Mouse (Mus musculus) liver, adult (tissue): ENCODE data around the gene Efs.

Source experiments
- GATA4 ChIP-seq: IDR thresholded peaks from 2 replicates; pipeline ENCODE4 v1.6.1; 2014; ENCODE audit warnings: mild to moderate bottlenecking, low read length; ENCODE audit not compliant: insufficient replicate concordance

The Efs gene

GRCm38 (mm10) chr14:54951587-54951986 lies 25.7 kb upstream of the Efs start:
- no peak for TF ChIP-seq GATA4

GRCm38 (mm10) chr14:54950493-54950892 lies 24.6 kb upstream of the Efs start:
- TF ChIP-seq GATA4: no peak

DNA sequence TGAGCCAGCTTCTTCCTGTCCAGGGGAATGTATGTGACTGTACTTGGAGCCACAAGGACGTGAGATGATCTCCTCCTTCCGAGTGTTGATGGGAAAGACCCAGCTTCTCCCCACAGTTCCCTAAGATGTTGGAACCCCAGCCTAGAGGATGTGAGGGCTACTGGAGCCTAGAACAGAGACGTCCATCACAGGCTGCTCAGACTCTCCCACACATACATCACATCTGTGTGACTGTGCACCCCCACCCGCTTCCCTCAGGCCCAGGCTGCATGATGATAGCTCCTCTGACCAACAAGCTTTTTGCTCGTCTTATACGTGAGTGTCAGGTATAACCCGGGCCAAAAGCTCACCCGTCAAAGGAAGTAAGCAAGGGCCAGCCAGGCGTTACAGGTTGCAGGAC lies 22.9 kb upstream of the Efs start:
- TF ChIP-seq GATA4: no peak

- no peak for TF ChIP-seq GATA4
Observed at GRCm38 (mm10) chr14:54945975-54946704, 20.2 kb upstream of the Efs start.

GRCm38 (mm10) chr14:54944939-54945338 lies 19.0 kb upstream of the Efs start:
- TF ChIP-seq GATA4: no peak

- no peak for TF ChIP-seq GATA4
Observed at GRCm38 (mm10) chr14:54943971-54944370, 18.0 kb upstream of the Efs start.

- TF ChIP-seq GATA4: no peak
Observed at GRCm38 (mm10) chr14:54942479-54942878, 16.6 kb upstream of the Efs start.

DNA sequence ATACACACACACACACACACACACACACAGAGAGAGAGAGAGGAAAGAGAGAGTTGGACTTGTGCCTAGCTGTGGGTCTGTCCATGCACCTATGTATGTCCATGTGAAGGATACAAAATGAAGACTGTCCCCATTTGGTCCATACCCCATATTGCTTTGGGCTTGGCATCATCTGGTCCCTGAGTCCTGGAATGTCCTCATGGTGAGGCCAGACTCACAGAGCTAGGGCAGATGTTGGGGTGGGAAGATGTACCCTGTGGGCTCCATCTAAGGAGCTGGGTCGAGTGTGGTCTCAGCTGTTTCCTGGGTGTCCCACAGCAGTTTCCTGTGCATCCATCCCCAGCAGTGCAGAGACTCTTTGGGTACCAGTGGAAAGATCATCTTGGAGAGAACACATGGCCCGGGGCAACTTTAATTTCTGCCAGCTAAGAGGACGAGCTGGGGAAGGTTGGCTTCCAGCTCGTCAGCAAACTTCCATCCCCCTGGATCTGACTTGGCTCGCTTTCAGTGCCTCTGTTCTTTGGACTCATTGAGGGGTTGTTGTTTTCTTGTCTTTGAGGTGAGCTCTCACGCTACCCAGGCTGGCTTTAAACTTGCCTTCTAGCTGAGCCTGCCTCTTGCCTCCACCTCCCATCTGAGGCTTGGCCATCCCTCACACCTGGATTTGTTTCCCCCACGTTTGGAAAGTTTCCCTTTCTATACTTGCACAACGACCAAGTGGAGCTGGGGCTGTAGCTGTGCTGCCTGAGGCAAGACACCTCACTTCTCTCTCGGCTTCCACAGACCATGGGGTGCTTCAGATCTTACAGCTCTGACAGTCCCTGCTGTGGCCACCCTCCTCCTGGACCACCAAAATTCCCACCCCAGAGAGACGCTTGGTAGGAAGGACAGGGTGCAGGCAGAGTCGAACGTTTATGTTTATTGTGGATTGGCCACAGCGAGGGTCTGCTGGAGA lies 15.4 kb upstream of the Efs start:
- no peak for TF ChIP-seq GATA4

- TF ChIP-seq GATA4: no peak
Observed at GRCm38 (mm10) chr14:54940176-54940530, 14.2 kb upstream of the Efs start.

DNA sequence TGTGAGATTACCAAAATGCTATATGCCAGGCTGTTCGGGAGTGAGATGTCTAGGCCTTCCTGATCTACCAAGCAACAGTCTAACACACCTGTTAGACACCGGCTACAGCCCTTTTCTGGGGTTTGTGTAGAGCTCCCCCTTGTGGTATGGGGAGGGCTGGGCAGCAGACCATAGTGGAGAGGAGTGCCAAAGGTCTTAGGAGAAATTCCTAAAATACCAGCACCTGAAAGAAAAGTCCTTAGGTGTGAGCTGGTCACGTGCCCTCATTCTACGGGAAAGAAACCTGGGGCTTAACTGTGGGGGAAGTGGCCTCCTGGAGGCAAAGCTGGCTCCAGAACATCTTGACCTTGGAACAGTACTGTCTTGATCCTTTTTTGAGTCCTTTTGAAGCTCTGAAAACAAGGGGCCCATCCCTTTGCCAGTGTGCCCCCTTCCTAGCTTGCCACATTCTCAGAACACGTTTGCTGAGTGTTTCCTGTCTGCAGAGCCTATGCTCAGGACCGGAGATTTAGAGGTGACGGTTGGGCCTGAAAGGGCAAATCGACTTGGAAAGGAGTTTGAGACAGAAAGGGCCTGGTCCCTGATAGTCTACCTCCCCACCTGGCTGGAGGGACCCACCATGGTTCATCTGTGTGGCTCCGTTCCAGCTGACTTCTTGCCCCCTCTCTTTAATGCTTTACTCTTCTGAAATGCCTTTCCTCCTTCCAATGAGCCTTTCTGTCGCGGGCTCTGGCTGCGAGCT lies 13.7 kb upstream of the Efs start:
- TF ChIP-seq GATA4: no peak

GRCm38 (mm10) chr14:54938431-54939219 lies 12.7 kb upstream of the Efs start:
- no peak for TF ChIP-seq GATA4

DNA sequence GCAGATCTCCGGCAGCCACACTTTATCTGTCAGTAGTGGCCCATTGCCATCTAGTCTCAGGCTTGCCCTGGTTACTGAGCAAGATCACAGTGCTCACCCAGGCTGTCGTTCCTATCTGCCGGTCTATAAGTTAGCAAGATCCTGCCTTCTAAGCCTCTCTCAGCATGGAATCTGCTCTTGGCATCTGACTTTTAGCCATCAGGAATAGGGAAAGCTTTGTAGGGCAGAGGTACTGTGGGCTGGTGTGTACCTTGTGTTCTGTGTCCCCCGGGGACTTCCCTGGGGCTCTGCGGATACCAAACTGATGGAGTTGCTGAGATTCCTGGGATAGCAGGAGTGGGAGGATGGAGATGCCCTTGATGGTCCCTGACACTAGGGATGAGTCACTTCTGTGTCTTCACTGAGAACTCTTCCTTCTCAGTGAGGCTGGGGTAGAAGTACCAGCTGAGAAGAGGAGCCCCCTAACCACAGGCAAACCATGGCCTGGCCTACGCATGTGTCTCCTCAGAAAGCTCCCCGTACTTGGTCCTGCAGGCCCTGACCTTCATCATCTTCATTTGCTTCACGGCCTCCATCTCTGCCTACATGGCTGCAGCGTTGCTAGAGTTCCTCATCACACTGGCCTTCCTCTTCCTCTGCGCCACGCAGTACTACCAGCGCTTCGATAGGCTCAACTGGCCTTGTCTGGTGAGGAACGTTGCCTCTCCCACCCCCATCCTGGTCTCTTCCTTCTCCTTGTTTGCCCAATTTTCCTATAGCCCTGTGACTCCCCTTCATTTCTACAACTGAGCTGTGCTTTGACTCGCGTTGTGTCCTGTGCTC lies 11.6 kb upstream of the Efs start:
- TF ChIP-seq GATA4: no peak

DNA sequence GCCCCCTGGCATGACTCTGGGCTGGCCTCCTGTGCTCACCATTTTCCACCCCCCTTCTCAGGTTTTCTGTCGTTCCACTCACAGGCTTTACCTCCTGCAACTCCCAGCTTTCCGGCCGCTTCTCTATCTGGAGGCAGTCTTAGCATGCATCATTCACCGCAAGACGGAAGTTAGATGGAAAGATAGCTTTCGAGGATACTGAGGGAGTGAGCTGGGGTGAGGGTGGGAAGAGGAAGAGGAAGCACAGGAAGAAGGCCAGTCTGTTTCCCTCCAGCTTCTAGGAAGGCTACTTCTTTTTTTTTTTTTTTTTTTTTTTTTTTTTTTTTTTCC lies 10.9 kb upstream of the Efs start:
- TF ChIP-seq GATA4: no peak
